Mouse (Mus musculus): ENCODE measurements around the gene Yes1. TPM values are rescaled to one million over a fixed set of nuclear protein-coding genes. Genes with fewer than 3 reads are reported as not detected.
A peak's percentile ranks its signal among the peaks of the same experiment; 100 is the strongest.
"Not testable (repeated sequence)": the region's sequence is repeated elsewhere in the genome, so short reads cannot be mapped to it uniquely, and the experiment has no call there.

The Yes1 gene
- polyA plus RNA-seq, 1 experiment from 2014 or later, result 18.9 TPM

- no peak for DNase-seq (ENCODE audit: low spot score)
- H3K36me3 ChIP-seq (ENCODE audit: control insufficient read depth, insufficient read depth, low read length), result no peaks in the 10 kb centered on the region
- no peak overlapping the region for H3K4me3 ChIP-seq (ENCODE audit: low read depth, low read length)
- no peaks in the 10 kb centered on the region for H3K27me3 ChIP-seq (replicated peaks; ENCODE audit: control insufficient read depth, insufficient read depth, low read length)
- no peak overlapping the region for H3K27ac ChIP-seq (ENCODE audit: low read depth, low read length)
- 81% methylated on average over 7 of the region's 7 CpGs for WGBS
- no peak overlapping the region for H3K4me2 ChIP-seq
- no peaks in the 10 kb centered on the region for H3K4me1 ChIP-seq (replicated peaks; ENCODE audit: control insufficient read depth, insufficient read depth, low read length)
- no peak overlapping the region for H3K9ac ChIP-seq (ENCODE audit: low read depth, low read length)
- ATAC-seq (replicated peaks; ENCODE audit: low FRiP score), result no peak
- H3K9me3 ChIP-seq (ENCODE audit: control insufficient read depth, low read length), result no peaks in the 10 kb centered on the region
These were observed 117.3 kb downstream of the Yes1 start for GRCm38 (mm10) chr5:32728300-32728699.

DNA sequence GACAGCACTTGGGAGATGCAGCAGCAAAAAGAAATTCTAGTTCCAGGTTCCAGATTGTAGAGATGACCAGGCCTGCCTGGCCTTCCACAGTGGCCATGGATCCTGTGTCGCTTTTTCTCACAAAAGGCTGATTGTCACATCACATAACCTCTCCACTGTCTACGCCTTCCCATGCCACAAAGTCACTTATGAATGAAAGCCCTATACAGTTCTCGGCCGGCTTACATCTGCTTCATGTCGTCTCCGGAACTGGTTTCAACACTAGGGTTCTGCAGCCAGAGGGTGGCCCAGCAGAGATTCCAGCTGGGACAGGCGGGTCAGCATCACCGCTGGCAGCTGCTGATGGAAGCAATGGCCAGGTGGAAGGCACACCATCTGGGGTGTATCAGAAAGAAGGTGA lies 117.9 kb downstream of the Yes1 start:
- 94% methylated on average over 8 of the region's 8 CpGs for WGBS
- Histone ChIP-seq H3K27me3 (replicated peaks; ENCODE audit: control insufficient read depth, insufficient read depth, low read length) (no peaks in the 10 kb centered on the region), H3K4me2 (no peak overlapping the region), H3K4me3 (ENCODE audit: low read depth, low read length) (no peak overlapping the region), H3K27ac (ENCODE audit: low read depth, low read length) (no peak overlapping the region), H3K9ac (ENCODE audit: low read depth, low read length) (no peak overlapping the region), H3K4me1 (replicated peaks; ENCODE audit: control insufficient read depth, insufficient read depth, low read length) (no peaks in the 10 kb centered on the region), H3K9me3 (ENCODE audit: control insufficient read depth, low read length) (no peaks in the 10 kb centered on the region), H3K36me3 (ENCODE audit: control insufficient read depth, insufficient read depth, low read length) (no peaks in the 10 kb centered on the region)
- no peak for DNase-seq (ENCODE audit: low spot score)
- ATAC-seq (replicated peaks; ENCODE audit: low FRiP score), result no peak

- 94% methylated on average over 6 of the region's 6 CpGs for WGBS
- DNase-seq (ENCODE audit: low spot score); H3K4me2 ChIP-seq; H3K9ac ChIP-seq (ENCODE audit: low read depth, low read length); H3K27ac ChIP-seq (ENCODE audit: low read depth, low read length); H3K4me3 ChIP-seq (ENCODE audit: low read depth, low read length); H3K36me3 ChIP-seq (ENCODE audit: control insufficient read depth, insufficient read depth, low read length); H3K9me3 ChIP-seq (ENCODE audit: control insufficient read depth, low read length); H3K4me1 ChIP-seq (replicated peaks; ENCODE audit: control insufficient read depth, insufficient read depth, low read length); H3K27me3 ChIP-seq (replicated peaks; ENCODE audit: control insufficient read depth, insufficient read depth, low read length): not testable (repeated sequence)
- peak; percentile 56 for ATAC-seq (replicated peaks; ENCODE audit: low FRiP score)
These were observed 122.9 kb downstream of the Yes1 start for GRCm38 (mm10) chr5:32733892-32734291.

- DNase-seq (ENCODE audit: low spot score) (no peak), ATAC-seq (replicated peaks; ENCODE audit: low FRiP score) (no peak)
- Histone ChIP-seq H3K4me2 (no peak overlapping the region), H3K27me3 (replicated peaks; ENCODE audit: control insufficient read depth, insufficient read depth, low read length) (no peaks in the 10 kb centered on the region), H3K9me3 (ENCODE audit: control insufficient read depth, low read length) (no peaks in the 10 kb centered on the region), H3K4me1 (replicated peaks; ENCODE audit: control insufficient read depth, insufficient read depth, low read length) (no peaks in the 10 kb centered on the region), H3K9ac (ENCODE audit: low read depth, low read length) (no peak overlapping the region), H3K36me3 (ENCODE audit: control insufficient read depth, insufficient read depth, low read length) (peaks cover 5% of the 10 kb centered on the region; the same call in 1 of the 2 replicates), H3K27ac (ENCODE audit: low read depth, low read length) (no peak overlapping the region), H3K4me3 (ENCODE audit: low read depth, low read length) (no peak overlapping the region)
- WGBS, result 83% methylated on average over 6 of the region's 6 CpGs
These were observed 124.8 kb downstream of the Yes1 start for GRCm38 (mm10) chr5:32735779-32736178.

Other genes starting within 250 kb of the Yes1 start
- 143 and 161 TPM in 2 replicates for gene Ppp1cb, start 152.3 kb upstream of the Yes1 start, polyA plus RNA-seq (2014; fragmentation: Nextera tagmentation; extraction: Ambion mirVana)
- 61.0 and 63.8 TPM in 2 replicates for gene Pisd, start 174.5 kb downstream of the Yes1 start, polyA plus RNA-seq (2014; fragmentation: Nextera tagmentation; extraction: Ambion mirVana)
- not detected in 2 replicates for gene Gm20671, start 215.9 kb downstream of the Yes1 start, polyA plus RNA-seq (2014; fragmentation: Nextera tagmentation; extraction: Ambion mirVana)
- 13.0 and 14.1 TPM in 2 replicates for gene Prr14l, start 243.1 kb downstream of the Yes1 start, polyA plus RNA-seq (2014; fragmentation: Nextera tagmentation; extraction: Ambion mirVana)